Mouse (Mus musculus) embryo, embryonic 9.5 days (tissue): ENCODE results near the gene Csnk1e.

Experiments used
- DNase-seq: peaks from one replicate; pipeline ENCODE4 v3.0.0-alpha.2; 2017; ENCODE audit errors: extremely low spot score

Csnk1e gene

DNA sequence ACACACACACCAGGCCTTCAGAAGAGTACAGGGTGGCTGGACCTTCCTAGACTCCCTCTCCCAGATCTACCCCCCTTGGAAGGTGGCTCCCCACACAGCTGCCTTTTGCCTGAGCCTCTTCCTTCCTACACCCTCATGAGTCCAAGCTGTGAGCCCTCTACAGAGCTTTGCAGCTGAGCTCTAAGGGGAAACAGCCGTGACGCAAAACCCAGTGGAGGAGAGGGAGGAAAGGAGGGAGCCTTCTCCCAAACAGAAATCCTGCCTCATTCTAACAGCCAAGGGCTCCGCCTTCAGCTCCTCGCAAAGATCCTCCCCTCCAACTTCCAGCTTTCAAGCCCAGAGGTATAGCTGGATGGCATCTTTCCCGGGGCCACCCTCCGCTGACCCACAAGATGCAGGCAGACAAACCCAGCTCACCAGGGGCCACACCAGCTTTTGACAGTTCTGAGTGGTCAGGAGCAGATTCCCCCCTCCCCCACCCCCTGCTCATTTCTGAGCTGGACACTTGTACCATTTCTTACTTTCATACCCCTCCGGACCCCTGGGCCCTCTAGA lies 11.4 kb downstream of the Csnk1e start:
- DNase-seq = no peak

DNA sequence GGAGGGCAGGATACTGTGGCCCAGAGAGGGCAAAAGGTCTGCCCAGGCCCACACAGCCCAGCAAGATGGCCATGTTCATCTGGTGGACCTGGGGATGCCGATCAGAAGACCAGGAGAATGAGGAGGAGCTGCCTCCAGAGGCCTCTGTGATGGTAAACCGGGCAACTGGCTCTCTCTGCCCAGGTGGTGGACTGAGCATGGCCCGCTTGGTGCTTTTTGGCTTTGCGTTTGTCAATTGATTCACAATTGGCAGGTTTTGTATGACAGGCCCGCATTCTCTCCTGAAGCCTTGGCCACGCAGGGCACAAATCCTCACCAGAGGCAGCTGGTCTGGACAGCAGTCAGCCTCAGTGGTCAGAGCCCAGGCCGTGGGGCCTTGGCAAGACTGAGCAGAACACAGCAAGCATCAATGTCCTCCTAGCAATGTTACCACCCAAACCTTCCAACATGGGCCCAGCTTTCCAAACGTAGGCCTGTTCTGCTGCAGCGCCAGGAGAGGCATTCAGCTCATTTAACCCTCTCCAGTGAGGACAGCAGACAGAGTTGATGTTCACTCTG lies 12.3 kb downstream of the Csnk1e start:
- DNase-seq = no peak

DNA sequence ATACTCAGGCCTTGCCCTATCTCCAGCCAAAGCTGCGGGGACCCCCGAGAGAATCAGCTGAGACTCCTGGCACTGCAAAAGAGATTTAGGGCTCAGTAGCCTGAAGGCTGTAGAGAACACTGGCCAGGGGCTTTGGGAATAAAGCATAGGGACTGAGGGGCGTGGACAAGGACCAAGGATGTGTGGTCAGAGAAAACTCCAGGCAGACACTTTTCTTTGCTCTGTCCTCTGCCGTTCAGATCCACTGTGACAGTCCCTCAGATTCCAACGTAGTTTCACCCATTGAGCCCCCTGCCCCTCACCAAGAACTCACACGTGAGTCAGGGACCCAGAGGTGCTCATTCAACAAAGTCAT lies 13.1 kb downstream of the Csnk1e start:
- DNase-seq = no peak

DNA sequence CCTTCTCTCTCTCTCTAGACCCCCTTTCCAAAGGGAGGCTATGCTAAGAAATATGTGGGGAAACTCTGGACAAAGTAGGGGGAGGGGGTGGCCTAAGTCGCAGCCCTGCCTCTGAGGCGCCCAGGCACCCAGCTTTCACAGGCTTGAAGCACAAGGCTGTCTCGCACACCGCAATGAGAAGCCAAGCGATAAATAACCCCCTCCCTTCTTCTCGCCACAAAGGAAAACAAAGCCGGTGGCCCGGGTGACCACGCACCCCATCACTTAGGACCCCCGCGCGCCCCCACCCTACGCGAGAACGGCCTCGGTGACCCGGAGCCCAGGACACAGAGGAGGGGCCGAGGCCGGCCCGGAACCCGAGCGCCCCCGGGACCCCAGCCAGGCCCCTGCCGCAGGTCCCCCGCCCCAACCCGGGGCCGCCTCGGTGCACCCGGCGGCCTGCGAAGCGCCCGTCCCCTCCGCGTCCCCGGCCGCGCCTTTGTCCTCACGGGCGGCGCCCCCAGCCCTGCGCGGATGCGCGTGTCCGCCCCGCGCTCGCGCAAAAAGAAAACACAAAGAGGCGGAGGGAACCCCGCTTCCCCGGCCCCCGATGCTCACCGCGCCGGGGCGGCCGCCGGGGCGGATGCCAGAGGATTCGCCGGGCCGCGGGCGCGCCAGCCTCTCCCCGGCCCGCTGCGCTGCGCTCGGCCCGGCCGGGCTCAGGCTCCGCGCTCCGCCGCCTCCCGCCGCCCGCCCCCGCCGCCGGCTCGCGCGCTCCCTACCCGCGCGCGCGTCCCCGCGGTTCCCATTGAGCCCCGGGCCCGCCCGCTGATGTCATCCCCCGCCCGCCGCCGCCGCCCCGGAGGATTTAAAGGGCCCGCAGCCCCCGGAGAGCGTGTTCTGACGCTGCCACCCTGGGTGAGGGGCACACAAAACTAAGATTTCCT lies 13.8 kb downstream of the Csnk1e start:
- DNase-seq = peak; percentile 84

DNA sequence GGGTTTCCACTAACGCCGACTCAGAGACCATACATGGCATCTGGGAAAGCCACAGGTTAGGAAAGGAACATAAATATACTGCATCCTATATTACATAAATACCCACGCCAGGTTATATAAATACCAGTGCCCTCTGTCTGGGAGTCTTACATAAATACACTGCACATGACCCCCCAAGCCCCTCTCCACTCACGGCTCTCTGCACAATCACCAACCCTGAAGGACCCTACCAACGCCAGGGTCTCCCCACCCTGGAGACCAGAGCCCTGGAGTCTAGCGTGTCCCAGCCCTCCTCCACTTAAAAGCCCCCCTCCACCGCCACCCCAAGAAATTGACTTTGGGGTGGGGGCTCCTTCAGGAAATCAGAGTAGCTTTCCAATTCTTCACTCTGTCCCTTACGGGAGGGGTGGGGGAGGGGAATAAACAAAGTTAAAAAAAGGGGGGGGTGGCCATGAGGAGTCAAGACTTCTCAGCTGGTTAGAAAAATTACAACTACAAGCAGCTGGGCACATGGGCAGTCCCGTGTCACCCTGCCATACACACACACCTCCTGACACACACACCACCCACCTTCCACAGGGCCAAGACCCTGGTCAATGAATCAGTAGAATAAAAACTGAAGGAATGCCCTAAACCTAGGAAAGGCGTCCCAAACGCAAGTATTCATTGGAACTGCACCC lies 14.6 kb downstream of the Csnk1e start:
- no peak for DNase-seq

DNA sequence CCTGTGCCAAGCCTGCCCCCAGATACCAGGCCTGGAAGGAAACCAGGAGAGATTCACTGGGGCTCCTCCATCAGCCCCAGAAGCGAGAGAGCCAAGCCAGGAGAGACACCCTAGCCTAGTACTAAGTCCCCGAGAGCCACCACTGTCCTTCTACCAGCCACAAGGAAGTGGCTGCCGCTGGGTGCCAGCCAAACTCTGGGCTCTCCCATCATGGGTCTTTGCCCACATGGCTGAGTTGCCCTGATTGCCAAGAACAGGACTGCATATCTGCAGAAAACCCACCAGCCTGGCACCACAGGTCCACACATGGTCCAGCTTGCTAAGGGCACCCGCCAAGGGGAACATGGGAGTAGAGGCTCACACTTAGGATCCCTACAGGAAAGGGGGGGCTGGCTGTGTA lies 15.1 kb downstream of the Csnk1e start:
- no peak for DNase-seq

DNA sequence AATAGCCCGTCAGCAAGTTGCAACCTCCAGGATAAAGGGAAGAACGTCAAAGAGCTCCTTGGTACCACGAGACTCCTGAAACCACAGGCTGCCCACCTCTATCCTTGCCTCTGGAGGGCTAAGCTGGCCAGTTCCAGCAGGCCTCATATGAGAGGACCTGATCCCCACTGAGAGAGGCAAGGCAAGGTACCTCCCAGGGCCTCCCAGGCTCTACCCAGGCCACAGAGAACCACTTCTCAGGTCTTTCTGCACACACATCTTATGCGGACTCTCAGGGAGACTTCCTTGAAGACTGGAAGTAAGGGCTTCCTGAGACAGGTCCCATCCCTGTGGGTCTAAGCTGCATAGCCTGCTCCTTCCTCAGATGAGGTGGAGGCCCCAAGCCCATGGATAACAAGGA lies 16.0 kb downstream of the Csnk1e start:
- no peak for DNase-seq

DNA sequence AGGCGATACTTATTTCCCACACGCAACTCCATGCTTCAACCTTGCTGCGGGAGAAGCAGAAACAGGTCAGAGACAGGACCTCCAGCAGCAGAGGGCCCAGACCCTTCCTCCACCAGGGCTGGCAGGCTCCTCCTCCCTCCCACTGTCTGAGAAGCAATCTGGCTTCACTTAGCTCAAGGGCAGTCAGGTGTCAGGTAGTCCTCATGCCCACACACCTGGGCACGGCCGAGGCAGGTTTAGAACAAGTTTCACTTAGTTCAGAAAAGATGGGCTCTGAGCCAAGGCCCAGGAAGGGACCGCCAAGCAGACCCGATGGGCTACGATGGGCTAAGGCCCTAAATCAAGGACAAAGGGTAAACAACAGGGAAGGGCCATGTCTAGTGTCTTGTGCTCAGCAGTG lies 16.6 kb downstream of the Csnk1e start:
- DNase-seq = no peak

DNA sequence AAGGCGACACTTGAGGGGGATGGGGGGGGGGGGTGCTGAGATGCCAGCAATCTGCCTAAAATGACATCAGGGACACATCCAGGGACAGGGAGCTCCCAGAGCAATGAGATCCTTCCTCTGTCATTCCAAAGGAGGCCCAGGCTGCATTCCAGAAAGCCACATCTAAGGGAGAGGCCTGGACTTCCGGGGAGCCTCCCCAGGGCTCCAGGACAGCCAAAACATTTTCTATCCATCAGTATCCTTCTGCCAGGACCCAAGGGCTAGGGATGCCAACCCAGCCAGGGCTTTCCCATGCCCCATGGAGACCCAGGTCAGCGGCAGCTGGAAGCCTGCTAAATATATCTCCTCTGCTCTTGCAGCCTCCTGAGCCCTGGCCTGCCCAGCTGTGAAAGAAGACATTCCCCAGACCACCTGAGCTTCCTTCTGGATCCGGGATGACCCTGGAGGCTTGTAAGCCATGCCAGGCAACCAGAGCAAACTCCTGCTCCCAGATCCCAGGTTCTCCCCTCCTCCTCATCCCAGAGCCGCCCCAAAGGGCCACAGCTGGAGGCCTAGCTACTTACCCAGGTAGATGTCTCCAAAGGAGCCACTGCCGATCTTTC lies 17.1 kb downstream of the Csnk1e start:
- DNase-seq = no peak

DNA sequence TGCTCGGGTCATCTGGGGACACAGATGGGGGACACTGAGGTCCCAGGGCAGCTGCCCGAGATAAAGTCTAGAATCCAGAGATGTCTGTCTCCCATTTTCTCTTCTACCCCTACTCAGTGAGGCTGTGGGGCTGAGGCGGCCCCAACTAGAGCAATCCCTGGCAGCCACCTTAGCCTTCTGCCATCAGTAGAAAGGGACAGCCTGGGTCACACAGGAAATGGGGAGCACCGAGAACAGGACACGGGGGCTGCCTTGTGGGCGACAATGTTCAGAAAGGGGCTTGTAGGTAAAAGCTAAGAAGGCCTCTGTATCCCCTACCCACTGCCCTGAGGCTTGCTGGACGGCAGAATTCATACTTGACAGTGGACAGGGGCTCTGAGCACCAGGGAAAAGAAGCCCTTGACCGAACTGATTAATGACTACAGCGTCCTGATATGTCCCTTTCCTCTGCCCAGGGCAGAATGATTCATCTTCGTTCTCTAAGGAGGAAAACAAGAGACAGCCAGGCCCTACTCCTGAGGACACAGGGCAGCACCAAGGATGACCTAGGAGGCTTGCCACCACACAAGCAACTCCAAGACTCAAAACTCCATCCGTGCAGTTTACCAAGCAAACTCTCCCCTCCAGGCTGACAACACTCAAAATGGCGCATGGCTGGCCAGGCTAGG lies 17.7 kb downstream of the Csnk1e start:
- no peak for DNase-seq

DNA sequence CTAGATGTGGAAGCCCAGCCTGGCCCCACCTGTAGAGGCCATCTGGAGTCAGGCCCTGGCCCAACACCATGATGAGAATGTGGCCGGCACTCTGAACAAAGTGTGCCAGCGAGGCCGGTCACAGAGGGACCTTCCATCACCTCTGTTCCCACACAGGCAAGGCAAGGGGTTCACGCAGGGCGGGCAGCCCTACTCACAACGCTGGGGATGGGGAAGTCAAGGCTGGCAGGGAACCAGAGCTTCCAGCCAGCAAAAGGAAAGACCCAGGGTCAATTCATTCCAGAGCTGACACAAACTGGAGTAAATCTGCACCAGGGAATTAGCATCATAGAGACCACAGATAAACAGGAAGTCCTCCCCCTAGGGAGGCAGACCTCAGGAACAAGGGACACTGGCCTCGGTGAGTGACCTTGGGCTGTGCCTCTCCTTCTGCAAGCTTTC lies 18.9 kb downstream of the Csnk1e start:
- DNase-seq = no peak

DNA sequence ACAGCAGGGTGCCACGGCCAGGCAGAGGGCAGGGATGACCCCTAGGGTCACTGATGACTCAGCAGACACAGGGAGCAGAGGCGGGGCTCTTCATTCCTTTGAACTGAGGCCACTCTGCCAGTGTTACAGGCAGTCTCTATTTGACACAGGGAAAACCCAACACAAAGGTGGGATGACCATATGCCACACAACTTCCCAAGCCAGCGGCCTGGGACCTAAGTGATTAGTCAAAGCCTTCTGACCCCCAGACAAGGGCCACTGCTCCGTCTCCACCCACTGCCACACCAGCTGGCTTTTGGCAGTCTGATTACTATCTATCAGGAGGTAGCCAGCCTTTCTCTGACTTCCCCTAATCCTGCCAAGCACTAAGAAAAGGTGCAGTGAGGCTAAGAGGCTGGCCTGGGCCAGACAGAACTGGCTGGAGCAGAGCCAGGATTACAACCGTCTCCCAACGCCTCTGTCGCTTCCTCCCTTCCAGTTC lies 20.1 kb downstream of the Csnk1e start:
- DNase-seq = peak; percentile 35

DNA sequence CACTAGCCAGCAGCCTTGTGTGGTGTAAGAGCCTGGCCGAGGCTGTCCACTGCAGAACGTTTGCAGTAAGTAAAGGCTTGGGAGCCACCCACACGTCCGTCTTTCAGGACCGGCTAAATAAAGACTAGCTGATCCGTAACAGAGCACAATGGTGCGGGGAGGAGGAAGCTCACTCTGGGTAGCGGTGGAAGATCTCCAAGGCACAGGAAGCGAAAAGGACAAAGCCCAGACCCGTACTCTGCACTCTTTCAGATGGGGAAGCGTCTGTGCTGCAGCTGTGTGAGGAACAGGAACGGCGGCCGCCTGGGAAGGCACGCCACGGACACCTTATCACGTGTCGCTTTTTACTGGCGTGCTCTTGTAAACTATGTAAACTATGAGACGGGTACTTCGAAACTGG lies 22.5 kb downstream of the Csnk1e start:
- DNase-seq = peak; percentile 38

DNA sequence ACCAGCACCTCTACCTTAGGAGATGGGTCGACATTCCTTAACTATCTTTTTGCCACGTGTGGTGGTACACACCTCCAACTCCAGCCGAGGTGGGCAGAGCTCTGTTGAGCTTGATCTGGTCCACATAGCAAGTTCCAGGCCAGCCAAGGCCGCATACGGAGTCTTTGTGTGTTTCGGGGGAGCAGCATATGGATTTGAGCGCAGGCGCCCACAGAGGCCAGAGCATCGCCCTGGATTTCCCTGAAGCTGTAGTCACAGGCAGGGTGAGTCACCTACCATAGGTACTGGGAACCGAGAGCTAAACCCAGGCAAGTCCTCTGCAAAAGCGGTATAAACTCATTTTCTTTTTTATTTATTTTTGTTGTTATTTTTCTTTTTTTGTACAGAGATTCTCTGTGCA lies 23.0 kb downstream of the Csnk1e start:
- no peak for DNase-seq

DNA sequence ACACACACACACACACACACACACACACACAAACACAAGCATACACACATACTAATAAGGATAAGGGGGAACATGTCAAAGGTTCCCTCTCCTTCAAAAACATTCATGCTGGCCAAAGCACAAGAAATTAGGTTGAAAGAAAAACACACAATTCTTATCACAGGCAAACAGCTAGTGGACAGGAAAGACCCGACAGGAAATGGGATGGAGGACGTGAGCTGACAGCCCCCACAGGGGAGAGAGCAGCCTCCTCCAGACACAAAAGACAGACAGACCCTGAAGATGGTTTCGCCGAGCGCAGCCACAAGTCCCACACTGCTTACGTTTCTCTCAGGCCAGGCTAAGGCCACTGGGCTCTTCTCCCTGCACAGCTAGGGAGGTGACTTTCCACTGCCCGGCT lies 23.4 kb downstream of the Csnk1e start:
- DNase-seq = no peak

DNA sequence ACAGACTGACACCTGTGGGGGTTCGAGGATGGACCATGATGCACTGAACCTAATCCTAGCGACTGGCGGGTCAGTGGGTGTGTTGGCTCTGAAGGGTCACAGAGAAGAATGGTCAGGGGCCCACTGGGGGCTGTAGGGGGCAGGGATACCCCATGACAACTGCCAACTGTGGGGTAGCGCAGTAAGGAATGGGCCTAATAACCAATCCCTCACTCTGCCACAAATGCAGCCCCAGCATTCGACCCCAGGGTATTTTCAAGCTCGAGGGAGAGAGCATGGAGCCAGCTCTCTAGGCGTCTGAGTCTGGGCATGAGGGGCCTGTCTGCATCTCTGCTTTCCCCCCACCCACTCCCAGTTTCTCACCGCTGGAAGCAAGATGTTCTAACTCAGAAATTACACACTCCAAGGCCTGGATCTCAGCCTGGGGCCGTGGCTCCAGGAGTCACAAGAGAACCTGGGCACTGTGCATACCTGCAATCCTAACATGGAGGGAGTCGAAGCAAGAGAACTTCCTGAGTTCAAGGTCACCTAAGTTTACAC lies 24.8 kb downstream of the Csnk1e start:
- no peak for DNase-seq

DNA sequence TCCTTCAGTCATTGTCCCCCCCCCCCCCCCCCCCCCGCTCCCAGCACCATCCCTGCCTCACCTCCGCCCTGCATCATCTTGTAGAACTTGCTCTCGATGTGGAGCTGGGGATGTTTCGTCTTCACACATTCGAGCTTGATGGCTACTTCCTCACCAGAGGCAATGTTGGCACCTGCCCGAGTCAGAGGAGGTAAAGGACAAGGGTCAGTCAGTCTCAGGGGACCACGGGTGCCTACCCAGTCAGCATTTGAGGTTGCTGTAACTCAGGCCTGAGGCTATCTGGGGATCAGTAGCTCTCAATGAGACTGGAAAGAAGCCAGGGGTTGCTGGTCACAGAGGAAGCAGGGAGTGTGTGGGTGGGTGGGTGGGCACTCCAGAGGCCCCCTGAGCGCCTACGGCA lies 25.4 kb downstream of the Csnk1e start:
- no peak for DNase-seq

DNA sequence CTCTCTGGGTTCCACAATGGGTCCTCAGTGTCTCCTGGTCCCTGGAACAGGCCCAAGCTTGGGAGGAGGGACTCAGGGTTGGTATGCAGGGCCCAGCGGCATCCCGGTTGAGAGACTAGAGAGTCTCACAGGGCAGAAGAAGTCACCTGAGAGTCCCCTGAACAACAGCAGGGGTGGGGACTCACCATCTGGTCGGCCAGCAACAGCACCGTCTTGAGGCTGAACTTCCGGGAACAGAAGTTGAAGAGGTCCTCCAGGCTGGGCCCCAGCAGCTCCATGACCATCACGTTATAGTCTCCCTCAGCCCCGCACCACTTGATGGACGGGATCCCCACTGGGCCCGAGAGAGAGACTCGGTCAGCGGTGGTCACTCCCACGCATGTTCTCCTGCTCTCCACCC lies 25.8 kb downstream of the Csnk1e start:
- DNase-seq = no peak

DNA sequence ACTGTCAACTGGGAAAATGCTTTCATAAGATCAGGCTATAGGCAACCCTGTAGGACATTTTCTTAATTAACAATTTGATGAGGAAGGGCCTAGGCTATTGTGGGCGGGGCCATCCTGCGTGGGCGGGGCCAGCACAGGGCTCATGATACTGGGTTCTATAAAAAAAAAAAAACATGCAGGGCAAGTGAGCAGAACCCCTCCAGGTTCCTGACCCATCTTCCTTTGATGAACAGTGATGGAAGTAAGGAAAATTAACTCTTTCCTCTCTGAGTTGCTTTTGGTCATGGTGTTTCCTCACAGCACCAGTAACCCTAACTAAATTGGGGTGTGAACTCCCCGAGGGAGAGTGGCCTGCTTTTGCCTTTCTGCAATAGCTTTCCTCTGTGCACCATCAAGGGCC lies 26.8 kb downstream of the Csnk1e start:
- no peak for DNase-seq

DNA sequence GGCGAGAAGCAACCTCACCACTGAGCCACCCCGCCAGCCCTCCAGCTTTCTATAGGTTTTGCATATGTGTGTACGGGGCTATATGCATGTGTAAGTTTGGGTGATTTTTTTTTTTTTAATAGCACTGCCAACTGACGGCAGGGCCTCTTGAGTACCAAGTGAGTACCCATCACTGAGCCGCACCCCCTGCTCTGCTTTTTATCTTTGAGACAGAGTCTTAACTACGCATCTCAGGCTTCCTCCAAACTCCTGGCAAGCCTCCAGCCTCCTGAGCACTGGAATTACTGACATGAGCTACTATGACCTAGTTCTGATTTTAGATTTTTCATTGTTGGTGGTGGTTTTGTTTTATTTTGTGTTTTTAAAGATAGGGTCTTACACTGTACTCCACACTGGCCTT lies 27.9 kb downstream of the Csnk1e start:
- DNase-seq = no peak

DNA sequence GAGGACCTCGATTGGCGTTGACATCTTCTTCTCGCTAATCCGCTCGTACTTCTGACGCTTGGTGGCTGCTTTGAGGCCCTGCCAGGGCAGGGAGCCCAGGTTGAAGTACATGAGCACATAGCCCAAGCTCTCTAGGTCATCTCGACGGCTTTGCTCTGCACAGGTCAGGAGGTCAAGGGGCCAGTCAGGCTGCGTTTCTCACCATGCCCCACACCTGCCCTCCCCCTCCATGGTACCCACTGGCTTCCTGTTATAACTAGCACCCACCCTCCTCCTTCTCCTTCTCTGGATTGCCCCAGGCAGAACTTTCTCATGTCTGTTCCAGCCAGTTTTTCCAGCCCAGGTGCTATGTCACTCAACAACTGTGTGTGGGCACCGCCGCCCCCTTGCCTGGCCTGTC lies 29.9 kb downstream of the Csnk1e start:
- no peak for DNase-seq
